Mouse (Mus musculus) neural tube, embryonic 12.5 days (tissue): ENCODE data around the gene Spem1. TPM values are rescaled to one million over a fixed set of nuclear protein-coding genes. Genes with fewer than 3 reads are reported as not detected.
"Not testable (repeated sequence)": the region's sequence is repeated elsewhere in the genome, so short reads cannot be mapped to it uniquely, and the experiment has no call there.

Source experiments
- ATAC-seq: fragments of 200-750 bp; cut with Nextera tagmentation; 2 replicates; pipeline ENCODE4 v1.8.0; 2017; ENCODE audit warnings: low read depth, mild to moderate bottlenecking, moderate TSS enrichment, moderate library complexity; ENCODE audit not compliant: low FRiP score
- H3K27ac ChIP-seq: fragments of 300-500 bp; sonication (generic); 2 replicates; pipeline ENCODE4 v1.5.1; 2016
- H3K27me3 ChIP-seq: fragments of 300-500 bp; sonication (generic); replicated peaks from 2 replicates; pipeline ENCODE4 v1.6.1; 2016; ENCODE audit warnings: mild to moderate bottlenecking
- H3K36me3 ChIP-seq: fragments of 300-500 bp; sonication (generic); 2 replicates; pipeline ENCODE4 v1.6.1; 2016; ENCODE audit warnings: mild to moderate bottlenecking
- H3K4me1 ChIP-seq: fragments of 300-500 bp; sonication (generic); 2 replicates; pipeline ENCODE4 v1.6.1; 2016
- H3K4me2 ChIP-seq: fragments of 300-500 bp; sonication (generic); replicated peaks from 2 replicates; pipeline ENCODE4 v1.6.1; 2016; ENCODE audit warnings: mild to moderate bottlenecking
- H3K4me3 ChIP-seq: fragments of 300-500 bp; sonication (generic); 2 replicates; pipeline ENCODE4 v1.5.1; 2016
- H3K9ac ChIP-seq: fragments of 300-500 bp; sonication (generic); 2 replicates; pipeline ENCODE4 v1.6.1; 2016; ENCODE audit warnings: mild to moderate bottlenecking
- H3K9me3 ChIP-seq: fragments of 300-500 bp; sonication (generic); 2 replicates; pipeline ENCODE4 v1.6.1; 2016; ENCODE audit warnings: mild to moderate bottlenecking
- WGBS: fragments of 180-500 bp; shearing (Covaris S2); methylation state at CpG from one replicate; pipeline ENCODE4 v1.1.7; 2016; 5-methylcytosine and 5-hydroxymethylcytosine counted together
- polyA plus RNA-seq: library from polyadenylated mRNA; unstranded; fragments of >200 nt; fragmentation: Nextera tagmentation; extraction: Ambion mirVana; gene quantifications from 2 replicates; pipeline ENCODE4 v1.2.1, GENCODE M21; 2016

Gene Spem1
- 0.52 TPM in 1 of 2 replicates, not detected in the other for polyA plus RNA-seq

GRCm38 (mm10) chr11:69822080-69822479 lies at the start of gene Spem1:
Spem1 (minus strand) TSS chr11:69822180.
- Histone ChIP-seq H3K9ac (no peak within 1 kb of the TSS), H3K36me3 (peaks cover 32% of the 10 kb centered on the region), H3K27me3 (no peaks in the 10 kb centered on the region), H3K27ac (no peak within 1 kb of the TSS), H3K4me3 (no peak within 1 kb of the TSS), H3K4me2 (no peak within 1 kb of the TSS), H3K4me1 (no peaks in the 10 kb centered on the region), H3K9me3 (peaks cover 7% of the 10 kb centered on the region; the same call in 1 of the 2 replicates)
- no peak for ATAC-seq
- WGBS, result 91% methylated on average over 3 of the region's 3 CpGs

- Histone ChIP-seq H3K36me3 (no peaks in the 10 kb centered on the region), H3K4me1 (no peaks in the 10 kb centered on the region), H3K27me3 (no peaks in the 10 kb centered on the region), H3K27ac (no peak overlapping the region), H3K9ac (no peak overlapping the region), H3K9me3 (no peaks in the 10 kb centered on the region), H3K4me2 (no peak overlapping the region), H3K4me3 (no peak overlapping the region)
- no peak for ATAC-seq
- WGBS, result 94% methylated on average over 2 of the region's 2 CpGs
Observed at GRCm38 (mm10) chr11:69870289-69871069, 48.5 kb upstream of the Spem1 start.

GRCm38 (mm10) chr11:69867335-69867734 lies 45.4 kb upstream of the Spem1 start:
- 68% methylated on average over 9 of the region's 9 CpGs for WGBS
- H3K27me3 ChIP-seq, result no peaks in the 10 kb centered on the region
- H3K4me3 ChIP-seq, result no peak overlapping the region
- H3K9ac ChIP-seq, result no peak overlapping the region
- H3K4me1 ChIP-seq, result no peaks in the 10 kb centered on the region
- ATAC-seq, result no peak
- no peaks in the 10 kb centered on the region for H3K9me3 ChIP-seq
- H3K27ac ChIP-seq, result no peak overlapping the region
- no peaks in the 10 kb centered on the region for H3K36me3 ChIP-seq
- no peak overlapping the region for H3K4me2 ChIP-seq

- Histone ChIP-seq H3K9ac (no peak overlapping the region), H3K36me3 (no peaks in the 10 kb centered on the region), H3K9me3 (no peaks in the 10 kb centered on the region), H3K4me2 (no peak overlapping the region), H3K27ac (no peak overlapping the region), H3K4me3 (no peak overlapping the region), H3K27me3 (no peaks in the 10 kb centered on the region), H3K4me1 (no peaks in the 10 kb centered on the region)
- ATAC-seq, result no peak
- WGBS, result 82% methylated on average over 9 of the region's 9 CpGs
Observed at GRCm38 (mm10) chr11:69865561-69865960, 43.6 kb upstream of the Spem1 start.

- Histone ChIP-seq H3K9ac (no peak overlapping the region), H3K27ac (no peak overlapping the region), H3K9me3 (no peaks in the 10 kb centered on the region), H3K27me3 (peaks cover 6% of the 10 kb centered on the region; the same call in 1 of the 2 replicates), H3K4me1 (no peaks in the 10 kb centered on the region), H3K4me3 (no peak overlapping the region), H3K4me2 (no peak overlapping the region), H3K36me3 (no peaks in the 10 kb centered on the region)
- 54% methylated on average over 8 of the region's 8 CpGs for WGBS
- no peak for ATAC-seq
Observed at GRCm38 (mm10) chr11:69864138-69864860, 42.3 kb upstream of the Spem1 start.

- H3K36me3 ChIP-seq, ATAC-seq, H3K4me3 ChIP-seq, H3K4me1 ChIP-seq, H3K9ac ChIP-seq, H3K9me3 ChIP-seq, H3K4me2 ChIP-seq, H3K27ac ChIP-seq: not testable (repeated sequence)
- H3K27me3 ChIP-seq, result peaks cover 12% of the 10 kb centered on the region
- WGBS, result 81% methylated on average over 3 of the region's 3 CpGs
Observed at GRCm38 (mm10) chr11:69863729-69864128, 41.7 kb upstream of the Spem1 start.

GRCm38 (mm10) chr11:69858113-69858998 lies 36.4 kb upstream of the Spem1 start, which contains the start of gene Tnk1:
Tnk1 (minus strand) TSS chr11:69858730.
- no peak within 1 kb of the TSS for H3K27ac ChIP-seq
- H3K27me3 ChIP-seq, result peaks cover 24% of the 10 kb centered on the region
- H3K36me3 ChIP-seq, result no peaks in the 10 kb centered on the region
- no peak within 1 kb of the TSS for H3K4me2 ChIP-seq
- no peaks in the 10 kb centered on the region for H3K9me3 ChIP-seq
- H3K9ac ChIP-seq, result no peak within 1 kb of the TSS
- WGBS, result 19% methylated on average over 30 of the region's 30 CpGs
- H3K4me3 ChIP-seq, result no peak within 1 kb of the TSS
- peaks cover 2% of the 10 kb centered on the region for H3K4me1 ChIP-seq
- ATAC-seq, result no peak

GRCm38 (mm10) chr11:69855347-69855746 lies 33.4 kb upstream of the Spem1 start:
- ATAC-seq, result no peak; the same call in 1 of the 2 replicates
- Histone ChIP-seq H3K9me3 (no peaks in the 10 kb centered on the region), H3K4me3 (no peak overlapping the region), H3K4me2 (0 out of 2 replicates have a peak overlapping the region, but pooled peaks have one; percentile 16), H3K9ac (no peak overlapping the region), H3K4me1 (peaks cover 8% of the 10 kb centered on the region), H3K27me3 (peaks cover 24% of the 10 kb centered on the region), H3K36me3 (peaks cover 20% of the 10 kb centered on the region), H3K27ac (no peak overlapping the region)
- WGBS, result 25% methylated on average over 16 of the region's 16 CpGs

- Histone ChIP-seq H3K4me1 (peaks cover 8% of the 10 kb centered on the region), H3K9ac (no peak overlapping the region), H3K27ac (no peak overlapping the region), H3K36me3 (peaks cover 27% of the 10 kb centered on the region), H3K4me2 (no peak overlapping the region), H3K4me3 (no peak overlapping the region), H3K9me3 (no peaks in the 10 kb centered on the region), H3K27me3 (peaks cover 21% of the 10 kb centered on the region)
- ATAC-seq, result no peak
- WGBS, result 86% methylated on average over 10 of the region's 10 CpGs
Observed at GRCm38 (mm10) chr11:69854680-69855079, 32.7 kb upstream of the Spem1 start.

- Histone ChIP-seq H3K27me3 (peaks cover 15% of the 10 kb centered on the region), H3K4me3 (no peak overlapping the region), H3K36me3 (peaks cover 33% of the 10 kb centered on the region), H3K4me1 (peaks cover 8% of the 10 kb centered on the region), H3K4me2 (no peak overlapping the region), H3K27ac (no peak overlapping the region), H3K9me3 (no peaks in the 10 kb centered on the region), H3K9ac (no peak overlapping the region)
- no peak for ATAC-seq
- WGBS, result 68% methylated on average over 7 of the region's 7 CpGs
Observed at GRCm38 (mm10) chr11:69853994-69854393, 32.0 kb upstream of the Spem1 start.

GRCm38 (mm10) chr11:69850754-69851153 lies 28.8 kb upstream of the Spem1 start:
- H3K4me1 ChIP-seq, result peaks cover 24% of the 10 kb centered on the region
- no peaks in the 10 kb centered on the region for H3K27me3 ChIP-seq
- no peak for ATAC-seq
- H3K9ac ChIP-seq, result no peak overlapping the region
- WGBS, result 81% methylated on average over 8 of the region's 8 CpGs
- peaks cover 38% of the 10 kb centered on the region for H3K36me3 ChIP-seq
- H3K4me3 ChIP-seq, result no peak overlapping the region
- no peaks in the 10 kb centered on the region for H3K9me3 ChIP-seq
- no peak overlapping the region for H3K4me2 ChIP-seq
- H3K27ac ChIP-seq, result no peak overlapping the region

GRCm38 (mm10) chr11:69849884-69850283 lies 27.9 kb upstream of the Spem1 start:
- no peak for ATAC-seq

More at GRCm38 (mm10) chr11:69849884-69850283, 27.9 kb upstream of the Spem1 start:
- H3K9ac ChIP-seq, result no peak overlapping the region
- H3K4me3 ChIP-seq, result no peak overlapping the region
- no peaks in the 10 kb centered on the region for H3K27me3 ChIP-seq
- H3K4me2 ChIP-seq, result no peak overlapping the region
- peaks cover 31% of the 10 kb centered on the region for H3K4me1 ChIP-seq
- WGBS, result 95% methylated on average over 15 of the region's 15 CpGs
- H3K9me3 ChIP-seq, result no peaks in the 10 kb centered on the region
- H3K36me3 ChIP-seq, result peaks cover 38% of the 10 kb centered on the region
- no peak overlapping the region for H3K27ac ChIP-seq
